Mouse (Mus musculus) kidney, embryonic 16.5 days (tissue): ENCODE measurements around the gene Zfp746. TPM values are rescaled to one million over a fixed set of nuclear protein-coding genes. Genes with fewer than 3 reads are reported as not detected.

Source experiments
- ATAC-seq: fragments of 200-750 bp; cut with Nextera tagmentation; 2 replicates; pipeline ENCODE4 v1.8.0; 2017; ENCODE audit warnings: moderate TSS enrichment; ENCODE audit not compliant: low FRiP score, low TSS enrichment
- H3K27ac ChIP-seq: fragments of 300-500 bp; sonication (generic); 2 replicates; pipeline ENCODE4 v1.5.1; 2014; ENCODE audit warnings: low read length
- H3K27me3 ChIP-seq: fragments of 300-500 bp; sonication (generic); 2 replicates; pipeline ENCODE4 v1.6.1; 2014; ENCODE audit warnings: low read length, control low read depth, mixed read lengths; ENCODE audit not compliant: insufficient read depth
- H3K36me3 ChIP-seq: fragments of 300-500 bp; sonication (generic); 2 replicates; pipeline ENCODE4 v1.6.1; 2014; ENCODE audit warnings: low read length, control low read depth, mixed read lengths; ENCODE audit not compliant: insufficient read depth
- H3K4me1 ChIP-seq: fragments of 300-500 bp; sonication (generic); 2 replicates; pipeline ENCODE4 v1.6.1; 2014; ENCODE audit warnings: low read length, control low read depth, mixed read lengths; ENCODE audit not compliant: insufficient read depth
- H3K4me2 ChIP-seq: fragments of 300-500 bp; sonication (generic); replicated peaks from 2 replicates; pipeline ENCODE4 v1.6.1; 2014; ENCODE audit warnings: low read depth, low read length
- H3K4me3 ChIP-seq: fragments of 300-500 bp; sonication (generic); 2 replicates; pipeline ENCODE4 v1.5.1; 2014; ENCODE audit warnings: mild to moderate bottlenecking, low read length
- H3K9ac ChIP-seq: fragments of 300-500 bp; sonication (generic); replicated peaks from 2 replicates; pipeline ENCODE4 v1.6.1; 2014; ENCODE audit warnings: low read length
- H3K9me3 ChIP-seq: fragments of 300-500 bp; sonication (generic); 2 replicates; pipeline ENCODE4 v1.6.1; 2016; ENCODE audit warnings: low read length, control low read depth
- WGBS: fragments of 180-500 bp; shearing (Covaris S2); extraction: QIAGEN DNeasy Blood & Tissue Kit; methylation state at CpG from one replicate; pipeline ENCODE4 v1.1.7; 2014; 5-methylcytosine and 5-hydroxymethylcytosine counted together
- polyA plus RNA-seq: library from polyadenylated mRNA; unstranded; fragments of >200 nt; fragmentation: Nextera tagmentation; extraction: Ambion mirVana; gene quantifications from 2 replicates; pipeline ENCODE4 v1.2.1, GENCODE M21; 2015

The Zfp746 gene
- polyA plus RNA-seq, 1 experiment from 2014 or later, result 16.4 TPM

GRCm38 (mm10) chr6:48067492-48067891, 18.9 kb downstream of the Zfp746 start:
- Histone ChIP-seq H3K4me3 (no peak overlapping the region), H3K9ac (no peak overlapping the region), H3K27me3 (no peaks in the 10 kb centered on the region), H3K36me3 (peaks cover 65% of the 10 kb centered on the region), H3K4me1 (no peaks in the 10 kb centered on the region), H3K9me3 (no peaks in the 10 kb centered on the region), H3K27ac (no peak overlapping the region), H3K4me2 (no peak overlapping the region)
- ATAC-seq, result no peak
- WGBS, result 91% methylated on average over 3 of the region's 3 CpGs

GRCm38 (mm10) chr6:48065587-48066075, 20.8 kb downstream of the Zfp746 start:
- Histone ChIP-seq H3K36me3 (peaks cover 67% of the 10 kb centered on the region), H3K9ac (no peak overlapping the region), H3K4me3 (no peak overlapping the region), H3K4me1 (no peaks in the 10 kb centered on the region), H3K27ac (no peak overlapping the region), H3K27me3 (no peaks in the 10 kb centered on the region), H3K9me3 (no peaks in the 10 kb centered on the region), H3K4me2 (no peak overlapping the region)
- ATAC-seq, result no peak
- 96% methylated on average over 6 of the region's 6 CpGs for WGBS

GRCm38 (mm10) chr6:48064451-48064850, 21.9 kb downstream of the Zfp746 start:
- Histone ChIP-seq H3K4me2 (no peak overlapping the region), H3K4me1 (no peaks in the 10 kb centered on the region), H3K9ac (no peak overlapping the region), H3K4me3 (no peak overlapping the region), H3K27me3 (no peaks in the 10 kb centered on the region), H3K27ac (no peak overlapping the region), H3K9me3 (no peaks in the 10 kb centered on the region), H3K36me3 (peaks cover 67% of the 10 kb centered on the region)
- WGBS, result 94% methylated on average over 14 of the region's 14 CpGs
- ATAC-seq, result no peak

- no peaks in the 10 kb centered on the region for H3K4me1 ChIP-seq
- no peak overlapping the region for H3K9ac ChIP-seq
- H3K4me3 ChIP-seq, result no peak overlapping the region
- H3K36me3 ChIP-seq, result peaks cover 65% of the 10 kb centered on the region
- no peaks in the 10 kb centered on the region for H3K27me3 ChIP-seq
- H3K9me3 ChIP-seq, result no peaks in the 10 kb centered on the region
- ATAC-seq, result peak; percentile 61
- WGBS, result 94% methylated on average over 28 of the region's 28 CpGs
- no peak overlapping the region for H3K27ac ChIP-seq
- no peak overlapping the region for H3K4me2 ChIP-seq
These were observed 22.5 kb downstream of the Zfp746 start for GRCm38 (mm10) chr6:48063940-48064339.

- H3K4me2 ChIP-seq, result no peak overlapping the region
- ATAC-seq, result no peak
- no peaks in the 10 kb centered on the region for H3K4me1 ChIP-seq
- no peak overlapping the region for H3K4me3 ChIP-seq
- no peak overlapping the region for H3K27ac ChIP-seq
- H3K36me3 ChIP-seq, result peaks cover 36% of the 10 kb centered on the region
- no peaks in the 10 kb centered on the region for H3K9me3 ChIP-seq
- H3K9ac ChIP-seq, result no peak overlapping the region
- no peaks in the 10 kb centered on the region for H3K27me3 ChIP-seq
- 100% methylated on average over 1 of the region's 1 CpGs for WGBS
These were observed 25.5 kb downstream of the Zfp746 start for GRCm38 (mm10) chr6:48060895-48061294.

GRCm38 (mm10) chr6:48060421-48060820, 26.0 kb downstream of the Zfp746 start:
- Histone ChIP-seq H3K9ac (no peak overlapping the region), H3K27me3 (no peaks in the 10 kb centered on the region), H3K27ac (no peak overlapping the region), H3K36me3 (peaks cover 31% of the 10 kb centered on the region), H3K4me3 (no peak overlapping the region), H3K9me3 (no peaks in the 10 kb centered on the region), H3K4me1 (no peaks in the 10 kb centered on the region), H3K4me2 (no peak overlapping the region)
- no peak for ATAC-seq
- 91% methylated on average over 2 of the region's 2 CpGs for WGBS

GRCm38 (mm10) chr6:48052136-48052535, 34.3 kb downstream of the Zfp746 start:
- no peaks in the 10 kb centered on the region for H3K36me3 ChIP-seq
- H3K4me2 ChIP-seq, result no peak overlapping the region
- no peak for ATAC-seq
- H3K9ac ChIP-seq, result no peak overlapping the region
- no peak overlapping the region for H3K27ac ChIP-seq
- no peaks in the 10 kb centered on the region for H3K27me3 ChIP-seq
- no peaks in the 10 kb centered on the region for H3K9me3 ChIP-seq
- 53% methylated on average over 6 of the region's 6 CpGs for WGBS
- H3K4me1 ChIP-seq, result peaks cover 8% of the 10 kb centered on the region
- no peak overlapping the region for H3K4me3 ChIP-seq

- Histone ChIP-seq H3K27ac (no peak overlapping the region), H3K27me3 (no peaks in the 10 kb centered on the region), H3K4me3 (no peak overlapping the region), H3K9me3 (no peaks in the 10 kb centered on the region), H3K4me1 (peaks cover 13% of the 10 kb centered on the region), H3K9ac (no peak overlapping the region), H3K4me2 (no peak overlapping the region), H3K36me3 (no peaks in the 10 kb centered on the region)
- WGBS, result 75% methylated on average over 2 of the region's 2 CpGs
- no peak for ATAC-seq
These were observed 34.7 kb downstream of the Zfp746 start for GRCm38 (mm10) chr6:48051666-48052065.

GRCm38 (mm10) chr6:48049273-48050065, 36.9 kb downstream of the Zfp746 start:
- 0 out of 2 replicates have a peak, but pooled peaks cover 6% of the 10 kb centered on the region for H3K36me3 ChIP-seq
- H3K9ac ChIP-seq, result peak overlapping the region; percentile 91
- H3K27me3 ChIP-seq, result no peaks in the 10 kb centered on the region
- no peak for ATAC-seq
- 53% methylated on average over 9 of the region's 9 CpGs for WGBS
- peaks cover 17% of the 10 kb centered on the region for H3K4me1 ChIP-seq
- H3K4me3 ChIP-seq, result peak overlapping the region; percentile 64
- peak overlapping the region; percentile 65 for H3K4me2 ChIP-seq
- H3K9me3 ChIP-seq, result no peaks in the 10 kb centered on the region
- H3K27ac ChIP-seq, result no peak overlapping the region
